9 mouse cellular contexts compared by ENCODE assay signal in genomic region chr1:88911724-88912123, GRCm38 (mm10).
"Had no signal": no experiment of that assay in that cellular context is flagged by ENCODE, and none has a peak within 500 bp of the region (broad histone marks: within the 10 kb centered on the region; RNA-seq: fewer than 3 reads in every experiment).

No protein-coding gene starts in this region.

- ATAC-seq: liver, embryonic 12.5 days; midbrain, embryonic 13.5 days had no signal

- DNase-seq: kidney, postnatal 36 days; layer of hippocampus, adult 9-11 months; layer of hippocampus, postnatal 36 days; lung, embryonic 14.5 days; lung, postnatal 10 days; retina, postnatal 1 day; thymus, postnatal 36 days had no signal
